Mouse (Mus musculus): Measurements from ENCODE around the gene Inpp4b. TPM values are rescaled to one million over a fixed set of nuclear protein-coding genes. Genes with fewer than 3 reads are reported as not detected.

Gene Inpp4b
- polyA plus RNA-seq, 2 experiments = 3.4 to 14.0 TPM

DNA sequence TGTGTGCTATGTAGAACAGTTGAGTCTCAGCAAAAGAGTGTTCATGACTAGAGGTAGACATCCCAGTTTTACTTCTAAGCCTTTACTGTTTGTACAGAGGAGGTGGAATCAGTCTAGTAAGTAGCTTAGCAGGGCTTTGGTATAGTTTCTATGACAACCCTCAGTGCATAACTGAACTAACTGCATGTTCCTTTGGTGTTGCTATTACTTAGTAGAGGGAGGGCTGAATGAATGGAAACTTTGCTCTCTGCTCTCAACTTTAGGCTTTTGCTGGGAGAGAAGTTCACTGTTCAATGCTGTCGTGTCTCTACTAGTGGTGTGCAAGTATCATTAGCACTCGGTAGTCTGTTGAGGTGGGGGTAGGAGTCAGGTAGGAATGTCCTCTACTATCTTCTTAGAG is 393.3 kb downstream of the Inpp4b start:
- no peak overlapping the region for H3K4me3 ChIP-seq (replicated peaks; ENCODE audit: low read length)
- no peaks in the 10 kb centered on the region for H3K9me3 ChIP-seq (ENCODE audit: control insufficient read depth, low read length)
- H3K27me3 ChIP-seq (ENCODE audit: control insufficient read depth, insufficient read depth, low read length) = no peaks in the 10 kb centered on the region
- no peak overlapping the region for H3K9ac ChIP-seq (ENCODE audit: low read depth, low read length, severe bottlenecking)
- DNase-seq (ENCODE audit: low spot score) (no peak), ATAC-seq (ENCODE audit: low FRiP score, low read depth) (no peak)
- no peak for TF ChIP-seq POLR2A (IDR thresholded peaks at IDR 0.05; ENCODE audit: borderline replicate concordance, extremely low read depth, insufficient read depth, insufficient read length)
- no peak overlapping the region for H3K4me2 ChIP-seq (replicated peaks; ENCODE audit: low read depth, low read length, severe bottlenecking)
- WGBS = 87% methylated on average over 2 of the region's 2 CpGs
- no peaks in the 10 kb centered on the region for H3K4me1 ChIP-seq (ENCODE audit: control insufficient read depth, insufficient read depth, low read length)
- no peak overlapping the region for H3K27ac ChIP-seq (replicated peaks; ENCODE audit: low read depth, low read length)
- no peaks in the 10 kb centered on the region for H3K36me3 ChIP-seq (ENCODE audit: control insufficient read depth, insufficient read depth, low read length)

DNA sequence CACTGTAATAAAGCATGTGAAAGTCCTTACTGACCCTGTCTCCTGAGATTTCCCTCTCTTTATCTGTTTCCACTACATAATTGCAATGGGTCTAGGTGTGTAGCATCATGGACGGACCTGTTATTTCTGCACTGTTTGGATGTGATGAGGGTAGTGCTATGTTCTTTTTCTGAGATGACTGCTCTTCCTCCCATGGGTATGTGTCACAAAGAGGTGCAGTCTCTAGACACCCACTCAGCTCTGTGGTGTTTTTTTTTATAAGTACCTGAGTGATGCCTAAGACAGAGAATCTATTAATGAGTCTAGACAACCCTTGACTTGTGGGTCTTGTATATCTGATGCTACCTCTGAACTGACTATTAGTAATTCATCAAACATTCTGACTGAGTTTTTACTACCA is 393.7 kb downstream of the Inpp4b start:
- no peak overlapping the region for H3K4me2 ChIP-seq (replicated peaks; ENCODE audit: low read depth, low read length, severe bottlenecking)
- DNase-seq (ENCODE audit: low spot score) (no peak), ATAC-seq (ENCODE audit: low FRiP score, low read depth) (no peak)
- H3K4me1 ChIP-seq (ENCODE audit: control insufficient read depth, insufficient read depth, low read length) = no peaks in the 10 kb centered on the region
- H3K9ac ChIP-seq (ENCODE audit: low read depth, low read length, severe bottlenecking) = no peak overlapping the region
- 95% methylated on average over 1 of the region's 1 CpGs for WGBS
- H3K9me3 ChIP-seq (ENCODE audit: control insufficient read depth, low read length) = no peaks in the 10 kb centered on the region
- no peaks in the 10 kb centered on the region for H3K36me3 ChIP-seq (ENCODE audit: control insufficient read depth, insufficient read depth, low read length)
- no peaks in the 10 kb centered on the region for H3K27me3 ChIP-seq (ENCODE audit: control insufficient read depth, insufficient read depth, low read length)
- H3K27ac ChIP-seq (replicated peaks; ENCODE audit: low read depth, low read length) = no peak overlapping the region
- no peak for TF ChIP-seq POLR2A (IDR thresholded peaks at IDR 0.05; ENCODE audit: borderline replicate concordance, extremely low read depth, insufficient read depth, insufficient read length)
- no peak overlapping the region for H3K4me3 ChIP-seq (replicated peaks; ENCODE audit: low read length)

DNA sequence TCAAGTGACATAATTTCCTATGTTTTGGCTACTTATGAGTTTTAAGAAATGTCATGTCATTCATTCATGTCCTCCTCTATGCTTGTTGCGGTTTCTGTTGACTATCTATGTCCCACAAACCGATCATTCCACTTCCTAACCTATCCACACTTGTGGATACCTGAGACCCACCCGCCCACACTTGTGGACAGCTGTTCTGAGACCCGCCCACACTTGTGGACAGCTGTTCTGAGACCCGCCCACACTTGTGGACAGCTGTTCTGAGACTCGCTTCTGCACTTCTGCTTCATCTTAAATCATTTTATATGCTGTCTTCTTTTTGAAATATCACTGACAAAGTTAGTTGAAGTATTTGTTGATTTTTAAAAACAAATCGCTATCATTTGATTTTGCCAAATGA is 400.2 kb downstream of the Inpp4b start:
- no peak for DNase-seq (ENCODE audit: low spot score)
- TF ChIP-seq POLR2A (IDR thresholded peaks at IDR 0.05; ENCODE audit: borderline replicate concordance, extremely low read depth, insufficient read depth, insufficient read length) = no peak
- no peak; the same call in 1 of the 2 replicates for ATAC-seq (ENCODE audit: low FRiP score, low read depth)
- H3K27ac ChIP-seq (replicated peaks; ENCODE audit: low read depth, low read length) = no peak overlapping the region
- H3K4me3 ChIP-seq (replicated peaks; ENCODE audit: low read length) = no peak overlapping the region
- H3K4me1 ChIP-seq (ENCODE audit: control insufficient read depth, insufficient read depth, low read length) = no peaks in the 10 kb centered on the region
- no peaks in the 10 kb centered on the region for H3K36me3 ChIP-seq (ENCODE audit: control insufficient read depth, insufficient read depth, low read length)
- 85% methylated on average over 7 of the region's 7 CpGs for WGBS
- no peaks in the 10 kb centered on the region for H3K9me3 ChIP-seq (ENCODE audit: control insufficient read depth, low read length)
- H3K27me3 ChIP-seq (ENCODE audit: control insufficient read depth, insufficient read depth, low read length) = no peaks in the 10 kb centered on the region
- no peak overlapping the region for H3K4me2 ChIP-seq (replicated peaks; ENCODE audit: low read depth, low read length, severe bottlenecking)
- H3K9ac ChIP-seq (ENCODE audit: low read depth, low read length, severe bottlenecking) = no peak overlapping the region

DNA sequence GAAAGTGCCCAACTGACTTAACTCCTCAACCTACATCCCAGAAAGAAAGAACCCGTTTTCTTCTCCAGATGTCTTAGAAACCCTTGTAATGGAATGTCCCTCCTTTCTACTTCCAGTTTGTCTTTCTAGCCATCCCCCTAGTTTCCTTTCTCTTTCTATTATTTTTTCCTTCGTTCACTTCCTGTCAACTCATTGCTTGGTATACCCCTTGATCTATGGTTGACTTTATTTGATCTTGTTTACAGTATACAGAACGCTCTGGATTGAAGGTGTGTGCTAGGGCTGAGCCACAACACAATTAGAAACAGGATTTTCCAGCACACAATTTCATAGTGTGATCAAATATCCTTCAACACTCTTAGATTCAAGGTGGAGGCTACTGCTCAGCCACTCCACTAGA is 400.7 kb downstream of the Inpp4b start:
- H3K9me3 ChIP-seq (ENCODE audit: control insufficient read depth, low read length) = no peaks in the 10 kb centered on the region
- DNase-seq (ENCODE audit: low spot score) = no peak
- WGBS = 73% methylated on average over 3 of the region's 3 CpGs
- no peak overlapping the region for H3K4me2 ChIP-seq (replicated peaks; ENCODE audit: low read depth, low read length, severe bottlenecking)
- H3K4me1 ChIP-seq (ENCODE audit: control insufficient read depth, insufficient read depth, low read length) = no peaks in the 10 kb centered on the region
- H3K36me3 ChIP-seq (ENCODE audit: control insufficient read depth, insufficient read depth, low read length) = no peaks in the 10 kb centered on the region
- H3K9ac ChIP-seq (ENCODE audit: low read depth, low read length, severe bottlenecking) = no peak overlapping the region
- no peak for ATAC-seq (ENCODE audit: low FRiP score, low read depth)
- H3K27me3 ChIP-seq (ENCODE audit: control insufficient read depth, insufficient read depth, low read length) = no peaks in the 10 kb centered on the region
- no peak for TF ChIP-seq POLR2A (IDR thresholded peaks at IDR 0.05; ENCODE audit: borderline replicate concordance, extremely low read depth, insufficient read depth, insufficient read length)
- no peak overlapping the region for H3K4me3 ChIP-seq (replicated peaks; ENCODE audit: low read length)
- no peak overlapping the region for H3K27ac ChIP-seq (replicated peaks; ENCODE audit: low read depth, low read length)

DNA sequence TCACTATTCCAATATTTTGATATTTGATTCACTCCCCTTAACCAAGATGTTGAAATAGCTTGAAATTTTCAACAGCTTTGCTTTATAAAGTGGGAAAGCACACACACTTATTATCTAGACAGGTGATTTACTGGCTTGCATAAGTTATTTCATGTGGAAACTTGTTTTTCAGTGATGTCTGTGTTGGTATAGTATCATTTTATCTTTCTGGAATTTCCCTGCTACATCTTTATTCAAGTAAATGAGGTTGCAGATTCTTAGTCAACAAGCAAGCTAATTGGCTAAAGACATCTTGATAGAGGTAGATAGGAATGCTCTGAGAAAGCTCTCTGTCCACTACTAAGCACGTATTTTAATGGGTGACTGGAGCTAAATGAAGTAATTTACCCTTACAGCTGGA is 403.1 kb downstream of the Inpp4b start:
- DNase-seq (ENCODE audit: low spot score) = no peak
- H3K36me3 ChIP-seq (ENCODE audit: control insufficient read depth, insufficient read depth, low read length) = no peaks in the 10 kb centered on the region
- TF ChIP-seq POLR2A (IDR thresholded peaks at IDR 0.05; ENCODE audit: borderline replicate concordance, extremely low read depth, insufficient read depth, insufficient read length) = no peak
- H3K4me2 ChIP-seq (replicated peaks; ENCODE audit: low read depth, low read length, severe bottlenecking) = no peak overlapping the region
- no peak overlapping the region for H3K27ac ChIP-seq (replicated peaks; ENCODE audit: low read depth, low read length)
- no peaks in the 10 kb centered on the region for H3K27me3 ChIP-seq (ENCODE audit: control insufficient read depth, insufficient read depth, low read length)
- no peaks in the 10 kb centered on the region for H3K9me3 ChIP-seq (ENCODE audit: control insufficient read depth, low read length)
- 38% methylated on average over 1 of the region's 1 CpGs for WGBS
- no peak for ATAC-seq (ENCODE audit: low FRiP score, low read depth)
- H3K4me3 ChIP-seq (replicated peaks; ENCODE audit: low read length) = no peak overlapping the region
- no peaks in the 10 kb centered on the region for H3K4me1 ChIP-seq (ENCODE audit: control insufficient read depth, insufficient read depth, low read length)
- H3K9ac ChIP-seq (ENCODE audit: low read depth, low read length, severe bottlenecking) = no peak overlapping the region

DNA sequence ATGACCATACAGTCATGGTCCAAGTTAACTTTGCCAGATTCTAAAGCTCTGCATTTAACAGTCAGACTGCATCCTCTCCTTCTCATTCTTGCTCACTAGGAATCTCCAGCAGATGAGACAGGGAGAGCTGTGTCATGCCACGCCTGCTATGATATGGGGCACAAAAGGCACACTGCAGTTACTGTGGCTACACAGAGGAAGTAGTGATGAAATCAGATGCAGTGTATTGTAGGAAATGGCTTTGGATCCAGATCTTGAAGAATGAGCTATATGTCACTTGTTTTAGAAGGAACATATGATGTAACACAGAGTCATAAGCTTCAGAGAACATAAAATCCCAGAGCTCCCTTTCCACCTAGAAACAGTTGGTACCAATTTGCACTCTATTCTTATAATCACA is 408.8 kb downstream of the Inpp4b start:
- H3K9ac ChIP-seq (ENCODE audit: low read depth, low read length, severe bottlenecking) = no peak overlapping the region
- ATAC-seq (ENCODE audit: low FRiP score, low read depth) (no peak), DNase-seq (ENCODE audit: low spot score) (no peak)
- H3K4me2 ChIP-seq (replicated peaks; ENCODE audit: low read depth, low read length, severe bottlenecking) = no peak overlapping the region
- H3K27ac ChIP-seq (replicated peaks; ENCODE audit: low read depth, low read length) = no peak overlapping the region
- H3K4me3 ChIP-seq (replicated peaks; ENCODE audit: low read length) = no peak overlapping the region
- WGBS = 69% methylated on average over 1 of the region's 1 CpGs
- no peak for TF ChIP-seq POLR2A (IDR thresholded peaks at IDR 0.05; ENCODE audit: borderline replicate concordance, extremely low read depth, insufficient read depth, insufficient read length)
- H3K36me3 ChIP-seq (ENCODE audit: control insufficient read depth, insufficient read depth, low read length) = no peaks in the 10 kb centered on the region
- H3K4me1 ChIP-seq (ENCODE audit: control insufficient read depth, insufficient read depth, low read length) = no peaks in the 10 kb centered on the region
- H3K27me3 ChIP-seq (ENCODE audit: control insufficient read depth, insufficient read depth, low read length) = no peaks in the 10 kb centered on the region
- H3K9me3 ChIP-seq (ENCODE audit: control insufficient read depth, low read length) = no peaks in the 10 kb centered on the region
